Mouse (Mus musculus) frontal cortex, postnatal 10 days (tissue): ENCODE measurements around the gene Lgals3.

ENCODE experiments used
- DNase-seq, 2 experiments: peaks; one replicate each; pipeline ENCODE4 v3.0.0; 2022; ENCODE audit warnings: low spot score in 2 of 2, mixed read lengths in 1 of 2

The Lgals3 gene

GRCm38 (mm10) chr14:47422466-47422865 is 54.9 kb downstream of the Lgals3 start:
- no peak for DNase-seq

- no peak for DNase-seq
Measured at GRCm38 (mm10) chr14:47432987-47433386, 65.4 kb downstream of the Lgals3 start.
